Mouse (Mus musculus) ES-E14 (cell line): ENCODE data around the gene 5730522E02Rik.

Experiments used
- HCFC1 ChIP-seq: IDR thresholded peaks from 2 replicates; pipeline ENCODE4 v1.6.1; 2012; ENCODE audit warnings: low read length, inconsistent platforms, borderline replicate concordance; ENCODE audit not compliant: insufficient read depth
- MAFK ChIP-seq: IDR thresholded peaks from 2 replicates; pipeline ENCODE4 v1.6.1; 2014; ENCODE audit warnings: mild to moderate bottlenecking, low read depth, low read length, inconsistent platforms; ENCODE audit not compliant: insufficient read depth
- ZC3H11A ChIP-seq: IDR thresholded peaks from 2 replicates; pipeline ENCODE4 v1.6.1; 2012; ENCODE audit warnings: low read depth, mild to moderate bottlenecking, inconsistent platforms, low read length, borderline replicate concordance
- ZNF384 ChIP-seq: IDR thresholded peaks from 2 replicates; pipeline ENCODE4 v1.6.1; 2012; ENCODE audit warnings: low read depth, low read length, inconsistent platforms

DNA sequence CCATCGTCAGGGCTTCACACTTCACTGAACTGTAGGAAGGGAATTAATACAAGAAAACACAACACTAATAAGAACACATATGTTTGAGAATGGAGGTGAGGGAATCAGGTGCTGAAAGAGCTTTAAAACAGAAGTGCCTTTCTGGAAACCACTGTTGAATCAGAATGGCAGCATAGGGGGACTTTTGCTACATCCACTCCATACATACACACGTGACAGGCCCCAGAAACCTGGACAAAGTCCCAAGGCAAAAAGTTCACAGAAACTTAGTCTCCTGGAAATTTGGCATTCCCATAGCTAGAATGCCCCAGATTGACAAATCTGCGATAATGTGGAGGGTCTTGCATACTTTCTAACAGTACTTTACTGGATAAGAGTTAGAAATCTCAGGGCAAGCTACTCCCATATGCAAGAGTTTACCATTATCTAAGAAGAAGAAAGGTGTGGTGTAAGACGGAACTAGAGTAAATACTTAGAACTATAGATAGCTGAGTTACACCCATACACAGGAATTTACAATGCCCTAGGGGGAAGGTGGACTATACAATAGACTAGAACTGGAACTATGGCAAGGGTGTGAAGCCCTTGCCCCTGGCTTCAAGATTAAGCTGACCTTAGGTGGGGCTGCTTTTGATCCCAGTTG lies 43.5 kb downstream of the 5730522E02Rik start:
- TF ChIP-seq ZC3H11A (no peak), ZNF384 (no peak), HCFC1 (no peak), MAFK (no peak)
